Mouse (Mus musculus): Measurements from ENCODE around the gene Ccdc153. TPM values are rescaled to one million over a fixed set of nuclear protein-coding genes. Genes with fewer than 3 reads are reported as not detected.

The Ccdc153 gene
- total and polyA plus RNA-seq, 3 experiments: not detected

DNA sequence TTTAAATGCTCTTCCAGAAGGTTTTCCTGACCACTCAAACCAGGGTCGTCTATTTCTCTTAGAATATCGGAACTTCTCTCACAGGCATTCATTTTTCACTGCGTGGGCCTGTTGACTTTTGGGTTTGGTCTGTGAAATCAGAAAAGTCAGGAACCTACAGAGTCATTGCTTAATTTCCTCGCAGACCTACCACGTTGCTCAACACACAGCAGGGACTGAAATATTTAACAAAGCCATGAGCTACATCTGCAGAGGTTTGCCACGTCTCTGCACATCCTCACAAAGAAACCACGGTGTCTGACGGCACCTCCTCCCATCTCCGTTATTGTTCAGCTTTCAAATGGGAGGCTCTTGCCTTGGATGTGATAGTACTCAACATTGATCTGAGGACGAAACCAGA lies 18.5 kb downstream of the Ccdc153 start:
- Histone ChIP-seq H3K27me3 (replicated peaks) (no peaks in the 10 kb centered on the region), H3K4me1 (ENCODE audit: control insufficient read depth in 1 of 2, insufficient read depth in 2 of 2) (peaks cover 2 to 20% of the 10 kb centered on the region in 2 experiments; a peak in 2 of 4 replicates), H3K79me2 (replicated peaks; ENCODE audit: control insufficient read depth, extremely low read depth, insufficient read depth, poor library complexity, severe bottlenecking) (no peaks in the 10 kb centered on the region), H3K27ac (ENCODE audit: insufficient read depth, low read depth) (no peak overlapping the region), H3K36me3 (replicated peaks in 1 of 2; ENCODE audit: control insufficient read depth in 1 of 2, insufficient read depth in 1 of 2, low read length in 1 of 2) (peaks cover 27 to 85% of the 10 kb centered on the region in 2 experiments), H3K9me3 (replicated peaks; ENCODE audit: low read length) (no peaks in the 10 kb centered on the region), H3K4me3 (replicated peaks in 1 of 3; ENCODE audit: low read depth in 2 of 3, low read length in 2 of 3, poor library complexity in 1 of 3) (no peak overlapping the region), H3K4me2 (ENCODE audit: insufficient read depth, low read depth, poor library complexity, severe bottlenecking) (no peak overlapping the region), H3K9ac (ENCODE audit: insufficient read depth, low read depth) (no peak overlapping the region)
- DNase-seq (ENCODE audit: extremely low read depth): no peak
- dilution Hi-C loops (cut with MboI; ENCODE audit: extremely low pct_ligation_motif_present, extremely low pct_unique_long_range_greater_than_20kb, low sequenced_read_pairs) (no loop called here), in situ Hi-C loops (cut with MboI; ENCODE audit: low pct_ligation_motif_present, low pct_unique_long_range_greater_than_20kb, low sequenced_read_pairs) (no loop called here)
- TF ChIP-seq MEF2A (IDR thresholded peaks at IDR 0.05; ENCODE audit: borderline replicate concordance, low read depth, low read length) (no peak), CHD2 (IDR thresholded peaks at IDR 0.05; ENCODE audit: low read length) (no peak), MAZ (IDR thresholded peaks at IDR 0.05; ENCODE audit: low read depth, low read length) (no peak), SMC3 (IDR thresholded peaks at IDR 0.05; ENCODE audit: low read depth, low read length) (no peak), MAX (IDR thresholded peaks at IDR 0.05; ENCODE audit: low read length) (no peak), PAX5 (IDR thresholded peaks at IDR 0.05; ENCODE audit: low read length) (no peak), NRF1 (IDR thresholded peaks at IDR 0.05; ENCODE audit: low read depth, low read length) (no peak), E2F4 (IDR thresholded peaks at IDR 0.05; ENCODE audit: insufficient replicate concordance, low read depth, low read length) (no peak), ELF1 (IDR thresholded peaks at IDR 0.05; ENCODE audit: low read depth, low read length) (no peak), MAFK (IDR thresholded peaks at IDR 0.05; ENCODE audit: insufficient replicate concordance, low read length) (no peak), RAD21 (IDR thresholded peaks at IDR 0.05; ENCODE audit: low read depth, low read length) (no peak), POLR2AphosphoS2 (IDR thresholded peaks at IDR 0.05; ENCODE audit: low read depth, low read length) (no peak), NELFE (IDR thresholded peaks at IDR 0.05; ENCODE audit: low read depth, low read length) (no peak), RCOR1 (conservative IDR thresholded peaks at IDR 0.05; ENCODE audit: low read depth, low read length) (no peak), USF2 (conservative IDR thresholded peaks at IDR 0.05; ENCODE audit: low read depth, low read length) (no peak), KAT2A (IDR thresholded peaks at IDR 0.05; ENCODE audit: insufficient replicate concordance, low read length) (no peak), BHLHE40 (IDR thresholded peaks at IDR 0.05; ENCODE audit: low read depth, low read length) (no peak)

DNA sequence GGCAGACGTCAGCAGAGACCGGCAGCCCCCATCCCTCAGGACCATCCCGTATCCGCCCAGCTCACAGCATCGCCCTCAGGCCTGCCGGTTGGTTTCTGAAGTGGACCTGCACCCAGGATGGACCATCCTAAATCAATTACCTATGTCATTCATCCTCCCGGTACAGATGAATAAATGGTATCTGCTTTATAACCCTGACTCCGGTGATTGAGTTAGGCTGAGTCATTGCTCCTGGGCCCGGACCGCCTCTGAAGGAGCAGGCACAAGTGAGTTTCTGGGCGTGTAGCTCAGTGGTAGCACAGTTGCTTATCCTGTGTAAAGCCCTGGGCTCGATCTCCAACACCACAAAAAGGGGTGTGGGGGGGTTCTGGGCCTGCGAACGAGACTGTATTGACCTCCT lies 20.9 kb downstream of the Ccdc153 start:
- no peaks in the 10 kb centered on the region for H3K79me2 ChIP-seq (replicated peaks; ENCODE audit: control insufficient read depth, extremely low read depth, insufficient read depth, poor library complexity, severe bottlenecking)
- no peak overlapping the region for H3K9ac ChIP-seq (ENCODE audit: insufficient read depth, low read depth)
- H3K9me3 ChIP-seq (replicated peaks; ENCODE audit: low read length): no peaks in the 10 kb centered on the region
- H3K4me3 ChIP-seq (replicated peaks in 1 of 3; ENCODE audit: low read depth in 2 of 3, low read length in 2 of 3, poor library complexity in 1 of 3): no peak overlapping the region
- DNase-seq (ENCODE audit: extremely low read depth): no peak
- H3K27ac ChIP-seq (ENCODE audit: insufficient read depth, low read depth): no peak overlapping the region
- in situ Hi-C loops (cut with MboI; ENCODE audit: low pct_ligation_motif_present, low pct_unique_long_range_greater_than_20kb, low sequenced_read_pairs): loop anchor here (10.0 kb wide), 1 partner anchor 137 kb away; no protein-coding TSS in a partner anchor
- dilution Hi-C loops (cut with MboI; ENCODE audit: extremely low pct_ligation_motif_present, extremely low pct_unique_long_range_greater_than_20kb, low sequenced_read_pairs): no loop called here
- peaks cover 27 to 83% of the 10 kb centered on the region in 2 experiments for H3K36me3 ChIP-seq (replicated peaks in 1 of 2; ENCODE audit: control insufficient read depth in 1 of 2, insufficient read depth in 1 of 2, low read length in 1 of 2)
- peaks cover 2 to 21% of the 10 kb centered on the region in 2 experiments; a peak in 3 of 4 replicates for H3K4me1 ChIP-seq (ENCODE audit: control insufficient read depth in 1 of 2, insufficient read depth in 2 of 2)
- no peak for TF ChIP-seq RCOR1 (conservative IDR thresholded peaks at IDR 0.05; ENCODE audit: low read depth, low read length)
- no peak for TF ChIP-seq POLR2A (IDR thresholded peaks at IDR 0.05; ENCODE audit: low read depth, low read length)
- no peak for TF ChIP-seq NRF1 (IDR thresholded peaks at IDR 0.05; ENCODE audit: low read depth, low read length)
- TF ChIP-seq MAFK (IDR thresholded peaks at IDR 0.05; ENCODE audit: insufficient replicate concordance, low read length): no peak
- TF ChIP-seq EP300 (IDR thresholded peaks at IDR 0.05; ENCODE audit: low read length): no peak
- TF ChIP-seq CHD1 (IDR thresholded peaks at IDR 0.05; ENCODE audit: low read depth, low read length): no peak
- no peak for TF ChIP-seq UBTF (IDR thresholded peaks at IDR 0.05; ENCODE audit: low read depth, low read length)
- no peak for TF ChIP-seq SMC3 (IDR thresholded peaks at IDR 0.05; ENCODE audit: low read depth, low read length)
- TF ChIP-seq MYC (IDR thresholded peaks at IDR 0.05; ENCODE audit: low read depth, low read length): no peak
- TF ChIP-seq GABPA (IDR thresholded peaks at IDR 0.05; ENCODE audit: insufficient replicate concordance, low read depth, low read length): no peak
- TF ChIP-seq ETS1 (conservative IDR thresholded peaks at IDR 0.05; ENCODE audit: low read depth, low read length): no peak
- no peak for TF ChIP-seq E2F4 (IDR thresholded peaks at IDR 0.05; ENCODE audit: insufficient replicate concordance, low read depth, low read length)
- no peak for TF ChIP-seq MXI1 (IDR thresholded peaks at IDR 0.05; ENCODE audit: low read depth, low read length)
- TF ChIP-seq JUN (IDR thresholded peaks at IDR 0.05; ENCODE audit: insufficient read depth, low read depth, low read length): no peak
- TF ChIP-seq NELFE (IDR thresholded peaks at IDR 0.05; ENCODE audit: low read depth, low read length): no peak
- no peak for TF ChIP-seq ZC3H11A (IDR thresholded peaks at IDR 0.05; ENCODE audit: low read depth, low read length)
- no peak for TF ChIP-seq CHD2 (IDR thresholded peaks at IDR 0.05; ENCODE audit: low read length)
- no peak for TF ChIP-seq USF1 (IDR thresholded peaks at IDR 0.05; ENCODE audit: low read depth, low read length)
- H3K27me3 ChIP-seq (replicated peaks): no peaks in the 10 kb centered on the region
- H3K4me2 ChIP-seq (ENCODE audit: insufficient read depth, low read depth, poor library complexity, severe bottlenecking): no peak overlapping the region
